Mouse (Mus musculus) frontal cortex, postnatal 36 days (tissue): Measurements from ENCODE around the gene Slc25a42.

Source experiments
- DNase-seq, 2 experiments: peaks; one replicate each; pipeline ENCODE4 v3.0.0; 2022; ENCODE audit warnings: low spot score in 2 of 2

The Slc25a42 gene

DNA sequence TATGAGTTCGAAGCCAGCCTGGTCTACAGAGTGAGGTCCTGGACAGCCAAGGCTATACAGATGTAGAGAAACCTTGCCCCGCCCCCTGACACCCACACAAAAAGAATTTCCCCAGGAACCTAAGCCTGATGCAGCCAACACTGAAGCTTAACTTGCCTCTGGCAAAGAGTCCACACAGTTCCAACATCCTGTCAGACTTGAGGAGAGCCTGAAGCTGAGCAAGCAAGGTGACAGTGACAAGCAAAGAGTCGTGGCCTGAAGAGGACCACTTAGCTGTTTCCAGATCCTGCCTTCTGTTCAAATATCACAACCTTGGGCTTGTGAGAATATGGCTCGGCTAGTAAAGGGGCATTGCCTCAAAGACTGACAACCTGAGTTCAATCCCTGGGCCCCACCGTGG lies 3.0 kb upstream of the Slc25a42 start:
- no peak for DNase-seq

DNA sequence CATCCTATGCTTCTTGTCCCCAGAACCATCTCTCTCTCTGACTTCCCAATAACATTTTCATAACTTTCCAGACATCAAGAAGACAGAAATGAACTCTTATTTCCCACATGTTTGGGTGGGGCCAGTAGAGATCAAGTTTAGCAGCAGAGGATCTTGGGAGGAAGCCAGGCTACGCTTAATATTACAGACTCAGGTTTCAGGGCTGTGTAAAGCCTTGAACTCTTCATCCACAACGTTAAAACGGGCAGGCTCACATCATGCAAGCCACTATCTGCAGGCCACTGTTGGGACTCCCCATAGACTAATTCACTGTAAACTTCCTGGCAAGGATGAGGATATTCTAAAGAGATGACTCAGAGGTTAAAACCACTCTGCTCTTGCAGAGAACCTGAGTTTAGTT lies 2.3 kb upstream of the Slc25a42 start:
- no peak for DNase-seq

DNA sequence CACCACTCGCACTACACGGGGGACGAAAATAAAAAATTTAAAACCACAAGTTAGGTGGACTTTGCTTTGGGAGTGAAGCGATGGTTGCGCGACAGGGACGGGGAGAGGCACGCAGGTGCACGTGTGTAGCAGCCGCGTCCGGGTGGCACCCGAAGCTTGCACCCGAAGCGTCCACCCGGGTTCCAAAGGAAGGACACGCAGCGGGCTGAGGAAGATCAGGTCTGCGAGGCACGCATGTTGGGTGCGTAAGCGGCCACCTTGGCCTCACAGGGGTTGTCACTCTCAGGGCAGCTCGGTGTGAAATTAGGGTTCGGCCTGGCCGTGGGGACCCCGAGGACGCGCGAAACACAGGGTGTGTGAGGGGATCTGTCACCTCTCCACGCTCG lies 386 bp downstream of the Slc25a42 start:
- peak in 1 of 2 experiments; percentile 47 for DNase-seq

DNA sequence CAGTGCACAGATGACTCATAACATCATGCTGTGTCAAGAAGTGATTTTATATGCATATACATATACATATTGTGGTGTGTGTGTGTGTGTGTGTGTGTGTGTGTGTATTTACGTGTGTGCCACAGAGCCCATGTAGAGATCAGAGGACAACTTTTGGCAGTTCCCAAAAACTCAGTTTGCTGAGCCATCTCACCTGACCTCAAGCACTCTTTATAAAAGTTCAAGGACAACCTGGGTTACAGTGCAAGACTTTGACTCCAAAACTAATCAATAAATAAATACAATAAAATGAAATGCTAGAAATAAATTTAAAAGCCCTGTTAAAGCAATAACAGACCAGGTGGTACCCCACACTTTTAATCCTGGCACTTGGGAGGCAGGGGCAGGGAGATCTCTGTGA lies 830 bp downstream of the Slc25a42 start:
- no peak for DNase-seq

DNA sequence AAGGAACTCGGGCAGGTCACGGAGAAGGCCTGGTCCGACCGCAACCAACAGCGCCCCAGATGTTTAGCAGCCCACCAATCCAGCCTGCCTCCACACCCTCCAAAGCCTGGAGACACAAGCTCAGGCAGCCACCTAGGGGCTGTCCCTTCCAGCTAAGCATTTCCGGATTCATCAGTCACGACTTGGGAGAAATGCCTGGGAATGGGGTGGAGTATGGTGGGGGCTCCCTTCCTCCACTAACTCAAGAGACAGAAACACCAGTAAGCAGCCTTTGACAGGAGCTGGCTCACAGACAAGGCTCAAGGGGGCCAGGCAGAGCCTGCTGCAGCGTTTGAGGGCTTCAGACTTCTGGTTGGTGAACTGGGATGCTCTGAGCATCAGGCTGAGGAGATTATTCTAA lies 1.6 kb downstream of the Slc25a42 start:
- DNase-seq = peak; percentile 49 to 59

DNA sequence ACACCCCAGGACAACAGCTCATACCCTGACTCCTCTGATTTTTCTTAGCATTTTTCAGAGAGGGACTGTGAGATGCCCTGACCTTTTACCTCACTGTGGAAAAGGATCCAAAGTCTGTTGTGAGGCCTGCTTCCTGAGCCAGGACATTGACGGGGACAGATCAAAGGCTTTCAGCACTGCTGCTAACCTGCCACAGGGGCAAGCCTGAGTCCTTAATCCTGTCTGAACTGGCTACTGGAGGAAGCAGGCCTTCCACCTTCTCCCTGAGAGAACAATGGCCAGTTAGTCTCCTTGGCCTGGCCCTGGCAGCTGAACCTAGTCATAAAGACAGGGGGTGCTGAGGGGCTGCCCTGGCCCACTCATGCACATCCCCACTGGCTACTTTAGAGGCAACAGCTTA lies 4.0 kb downstream of the Slc25a42 start:
- no peak for DNase-seq

DNA sequence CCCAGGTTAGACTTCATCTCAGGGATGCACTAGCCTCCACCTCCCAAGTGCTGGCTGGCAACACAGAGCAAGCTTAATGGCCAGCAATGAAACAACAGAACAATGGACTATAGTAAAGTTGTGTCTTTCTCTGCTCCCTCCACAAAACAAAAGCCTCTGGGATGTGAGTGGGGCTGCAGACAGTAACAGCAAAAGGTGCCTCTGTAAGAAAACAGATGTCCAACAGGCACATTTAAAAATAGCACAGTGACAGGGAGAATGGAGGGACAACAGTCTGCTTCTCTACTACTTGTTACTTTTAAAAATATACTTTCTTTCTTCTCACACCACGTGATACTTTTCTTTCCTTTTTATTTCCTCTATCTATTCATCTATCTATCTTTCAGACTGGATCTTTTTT lies 7.3 kb downstream of the Slc25a42 start:
- DNase-seq = no peak

DNA sequence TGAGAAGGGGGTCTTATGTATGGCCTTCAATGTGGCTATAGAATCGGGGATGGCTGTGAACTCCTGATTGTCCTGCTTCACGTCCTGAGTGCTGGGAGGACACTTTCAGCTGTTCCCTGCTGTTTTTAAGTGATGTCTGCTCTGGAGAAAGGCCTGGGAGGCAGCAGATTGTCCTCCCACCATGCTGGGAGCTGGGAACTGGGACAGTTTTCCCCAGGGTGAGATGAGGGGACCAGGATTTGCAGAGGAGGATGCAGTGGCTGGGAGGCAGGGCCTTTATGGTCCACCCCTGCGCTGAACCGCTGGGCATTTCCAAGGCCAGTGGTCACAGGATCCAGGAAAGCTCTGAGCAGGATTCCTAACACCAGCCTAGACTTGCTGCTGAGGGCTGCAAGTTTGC lies 9.0 kb downstream of the Slc25a42 start:
- DNase-seq = peak; percentile 28 to 38

DNA sequence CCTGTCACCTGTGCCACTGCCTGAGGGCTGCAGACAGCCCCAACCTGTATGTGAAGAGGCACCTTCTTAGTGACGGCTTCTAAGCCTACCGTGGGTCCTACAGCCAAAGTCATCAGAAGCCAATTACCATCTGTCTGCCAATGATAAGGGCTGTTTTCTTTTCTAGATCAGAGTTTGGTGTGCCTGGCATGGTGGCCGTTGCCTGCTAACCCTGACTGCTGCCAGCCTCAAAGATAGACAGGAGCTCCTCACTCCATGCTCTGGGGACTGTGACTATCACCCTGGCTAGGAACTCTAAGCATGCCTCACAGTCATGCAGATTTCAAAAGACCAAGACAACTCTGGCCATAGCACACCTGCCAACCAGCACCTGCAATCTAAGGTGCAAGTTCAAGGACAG lies 10.7 kb downstream of the Slc25a42 start:
- no peak for DNase-seq

DNA sequence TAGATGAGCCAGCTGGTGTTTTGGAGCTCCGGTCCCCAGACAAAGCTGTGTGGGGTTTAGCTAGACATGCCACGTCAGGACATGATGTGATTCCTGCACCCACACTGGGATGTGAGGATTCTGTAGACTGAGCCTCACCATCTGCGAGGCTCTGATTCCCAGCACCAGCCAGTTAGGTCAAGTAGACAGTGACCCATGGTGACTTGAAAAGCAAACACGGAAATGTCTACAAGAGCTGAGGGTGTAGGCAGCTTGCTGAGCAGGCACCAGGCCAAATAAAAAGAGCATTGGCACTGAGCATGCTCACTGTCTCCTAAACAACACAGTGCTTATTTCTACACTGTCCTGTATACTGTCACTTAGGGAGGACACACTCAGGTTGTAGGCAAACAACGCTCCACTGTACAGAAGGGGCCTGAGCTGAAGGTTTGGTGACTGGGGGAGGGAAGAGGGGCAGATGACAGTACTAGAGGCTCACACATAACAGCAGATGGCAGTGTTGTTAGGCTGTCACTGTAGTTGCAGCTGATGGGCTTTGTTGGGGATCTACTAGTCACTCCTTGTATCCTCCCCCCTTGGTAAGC lies 11.9 kb downstream of the Slc25a42 start:
- peak; percentile 52 to 58 for DNase-seq

DNA sequence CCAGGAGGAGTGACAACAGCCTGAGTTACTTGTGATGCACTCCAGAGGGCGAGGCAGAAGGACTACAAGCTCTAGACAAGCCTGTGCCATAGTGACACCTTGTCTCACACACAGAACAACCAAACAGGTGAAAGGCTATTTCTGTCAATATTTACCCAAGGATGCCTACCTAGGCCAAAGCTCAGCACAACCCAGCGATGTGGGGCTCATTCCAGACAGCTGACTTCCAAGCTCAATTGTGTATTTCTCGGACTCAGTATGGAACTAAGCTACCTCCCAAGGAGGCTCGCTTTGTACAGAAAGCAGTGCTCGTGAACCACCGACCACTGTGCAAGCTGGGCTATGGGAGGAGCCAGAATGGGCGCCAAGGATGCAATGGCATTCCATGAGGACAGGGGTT lies 14.5 kb downstream of the Slc25a42 start:
- DNase-seq = no peak

DNA sequence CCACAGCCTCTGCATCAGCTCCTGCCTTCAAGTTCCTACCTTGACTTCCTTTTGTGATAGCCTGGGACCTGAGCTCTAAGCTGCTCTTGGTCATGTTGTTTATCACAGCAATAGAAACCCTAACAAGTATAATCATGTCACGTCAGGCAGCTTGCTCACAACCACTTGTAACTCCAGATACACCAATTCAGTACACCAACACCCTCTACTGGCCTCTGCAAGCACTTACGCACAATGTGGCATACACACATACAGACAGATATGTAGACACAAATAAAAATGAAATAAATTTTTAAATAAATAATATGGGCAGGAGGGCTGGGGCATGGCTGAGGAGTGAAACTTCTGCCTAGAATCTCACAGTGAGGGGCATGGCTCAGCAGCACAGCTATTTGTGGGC lies 16.3 kb downstream of the Slc25a42 start:
- DNase-seq = no peak

DNA sequence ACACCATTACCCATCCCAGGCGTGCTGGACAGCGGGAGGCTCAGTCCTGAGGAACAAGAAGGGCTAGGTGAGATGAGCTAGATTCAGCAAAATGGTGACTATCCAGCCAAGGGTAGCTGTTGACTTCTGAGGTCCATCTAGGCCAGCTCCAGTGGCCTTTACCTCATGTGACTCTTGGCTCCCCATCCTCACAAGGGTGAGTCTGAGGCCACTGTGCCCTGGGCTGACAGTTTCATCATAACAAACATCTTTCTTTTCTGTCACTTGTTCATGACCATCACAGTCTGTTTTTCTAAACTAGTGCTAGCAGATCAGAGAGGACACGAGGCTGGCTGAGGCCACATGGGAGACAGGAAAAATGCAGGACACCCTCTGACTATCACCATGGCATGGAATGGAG lies 17.9 kb downstream of the Slc25a42 start:
- no peak for DNase-seq

DNA sequence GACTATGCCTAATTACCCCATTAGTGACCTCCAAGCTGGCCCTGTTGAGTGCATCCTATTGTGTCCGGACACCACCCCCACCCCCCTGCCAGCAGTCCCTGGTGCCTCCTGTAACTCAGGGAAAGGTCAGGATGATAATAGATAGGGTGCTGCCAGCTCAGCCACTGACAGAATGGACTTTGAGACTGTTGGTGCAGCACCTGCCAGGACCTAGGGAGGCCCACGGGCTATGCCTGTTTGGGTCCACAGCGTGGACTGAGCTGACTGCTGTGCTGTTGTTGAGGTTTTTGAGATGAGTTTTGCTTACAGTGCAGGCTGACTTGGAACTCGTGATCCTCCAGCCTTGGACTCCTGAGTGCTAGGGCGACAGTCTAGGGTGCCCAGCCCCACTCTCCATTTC lies 18.9 kb downstream of the Slc25a42 start:
- DNase-seq = no peak

DNA sequence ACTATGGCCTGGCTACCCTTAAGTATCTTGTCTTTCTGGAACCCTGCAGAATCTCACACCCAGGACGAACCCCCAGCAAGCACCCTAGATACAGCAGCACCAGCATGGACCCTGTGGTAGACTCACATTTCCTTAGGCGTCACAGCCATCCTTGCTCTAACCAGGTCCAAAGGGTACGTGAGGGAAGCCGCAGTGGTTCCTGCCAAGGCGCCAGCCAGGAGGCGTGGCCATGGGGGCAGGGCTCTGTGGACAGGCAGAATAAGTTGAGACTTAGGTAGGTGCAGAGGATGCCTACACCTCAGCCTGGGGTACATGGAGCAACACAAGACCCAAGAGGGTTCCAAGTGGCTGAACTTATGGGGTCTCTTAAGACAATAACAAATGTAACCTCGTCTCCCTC lies 23.4 kb downstream of the Slc25a42 start:
- no peak for DNase-seq

DNA sequence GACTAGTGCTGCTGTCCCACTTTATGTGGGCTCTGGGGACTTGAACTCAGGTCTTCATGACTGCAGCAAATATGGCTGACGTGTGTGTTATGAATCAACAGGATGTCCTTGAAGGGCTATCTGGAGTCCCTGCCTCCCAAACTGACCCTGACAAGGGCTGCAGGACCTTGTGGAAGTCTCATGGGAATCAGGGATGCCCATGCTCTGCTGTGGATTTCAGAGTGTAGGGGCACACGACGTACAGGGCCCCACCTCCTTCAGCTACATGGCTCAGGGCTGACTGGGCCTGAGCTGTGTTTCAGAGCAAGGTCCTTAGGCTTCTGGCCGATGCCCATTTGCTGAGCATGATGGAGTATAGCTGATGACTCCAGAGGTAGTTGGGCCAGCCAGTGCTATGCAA lies 28.9 kb downstream of the Slc25a42 start:
- DNase-seq = no peak

DNA sequence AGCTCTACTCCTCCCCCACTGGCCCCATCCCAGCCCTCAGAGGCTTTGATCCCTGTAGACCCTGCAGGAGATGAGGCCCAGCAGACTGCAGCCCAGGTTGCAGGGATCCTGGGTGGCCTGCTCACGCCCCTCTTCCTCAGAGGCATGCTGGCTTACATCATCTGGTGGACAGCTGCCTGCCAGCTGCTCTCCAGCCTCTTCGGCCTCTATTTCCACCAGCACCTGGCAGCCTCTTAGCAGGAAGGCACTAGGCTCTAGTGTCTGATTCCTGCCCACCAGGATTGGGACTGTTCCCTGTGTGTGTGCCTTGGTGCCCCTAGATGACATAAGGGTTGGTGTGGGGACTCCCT lies 30.2 kb downstream of the Slc25a42 start:
- no peak for DNase-seq

DNA sequence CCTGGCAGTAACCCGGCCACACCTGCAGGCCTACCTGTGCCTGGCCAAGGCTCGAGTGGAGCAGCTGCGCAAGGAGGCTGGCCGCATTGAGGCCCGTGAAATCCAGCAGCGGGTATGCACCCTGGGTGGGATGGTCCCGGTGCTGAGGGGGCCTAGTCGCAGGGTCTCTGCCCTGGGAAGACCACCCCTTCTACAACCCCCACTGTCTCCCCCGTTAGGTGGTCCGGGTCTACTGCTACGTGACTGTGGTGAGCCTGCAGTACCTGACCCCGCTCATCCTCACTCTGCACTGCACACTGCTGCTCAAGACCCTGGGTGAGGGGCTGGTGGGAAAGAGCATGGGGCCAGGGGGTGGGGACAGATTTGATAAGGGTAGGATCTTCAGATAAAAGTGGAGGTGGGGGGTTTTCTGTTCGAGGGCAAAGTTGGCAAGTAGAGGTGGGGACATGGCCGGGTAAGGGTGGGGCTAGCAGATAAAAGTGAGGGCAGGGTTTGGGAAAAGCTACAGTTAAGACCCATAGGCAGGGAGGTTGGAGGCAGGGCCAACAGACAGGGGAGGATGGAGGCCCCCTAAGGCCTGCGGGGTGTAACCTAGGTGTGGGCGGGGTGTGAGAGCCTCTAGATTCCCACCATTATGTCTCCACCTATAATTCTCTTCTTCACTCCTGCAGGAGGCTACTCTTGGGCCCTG lies 30.7 kb downstream of the Slc25a42 start:
- DNase-seq = no peak

DNA sequence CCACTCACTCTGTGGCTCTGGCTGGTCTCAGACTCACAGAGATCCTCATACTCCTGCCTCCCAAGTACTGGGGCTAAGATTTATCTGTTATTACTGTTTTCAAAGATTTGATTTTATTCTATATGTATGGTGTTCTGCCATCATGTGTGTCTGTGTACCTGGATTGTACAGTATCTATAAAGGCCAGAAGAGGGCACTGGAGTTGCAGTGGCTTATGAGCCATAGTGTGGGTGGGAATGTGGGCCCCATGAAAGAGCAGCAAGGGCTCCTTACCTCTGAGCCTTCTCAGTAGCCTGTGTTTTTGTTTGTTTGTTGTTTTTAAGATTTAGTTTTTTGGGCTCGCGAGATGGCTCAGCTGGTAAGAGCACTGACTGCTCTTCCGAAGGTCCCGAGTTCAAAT lies 33.0 kb downstream of the Slc25a42 start:
- DNase-seq = no peak

DNA sequence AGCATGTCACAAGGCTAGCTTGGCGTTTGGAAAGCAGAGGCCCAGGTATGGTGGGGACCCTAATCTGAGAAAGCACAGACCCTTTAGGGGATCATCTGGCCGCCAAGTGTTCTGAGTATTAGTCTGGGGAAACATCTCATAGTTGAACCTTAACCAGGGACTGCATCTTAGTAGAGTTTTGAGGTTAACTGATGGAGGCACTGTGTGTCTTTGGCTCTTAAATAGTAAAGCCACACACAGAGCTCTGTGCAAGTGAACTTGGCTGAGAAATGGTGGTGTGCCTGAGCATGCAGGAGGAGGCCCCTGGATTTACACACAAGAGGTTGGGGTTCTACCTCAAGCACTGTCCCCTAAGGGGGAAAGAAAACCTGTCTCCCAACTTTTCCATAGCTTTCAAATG lies 33.9 kb downstream of the Slc25a42 start:
- DNase-seq = no peak

DNA sequence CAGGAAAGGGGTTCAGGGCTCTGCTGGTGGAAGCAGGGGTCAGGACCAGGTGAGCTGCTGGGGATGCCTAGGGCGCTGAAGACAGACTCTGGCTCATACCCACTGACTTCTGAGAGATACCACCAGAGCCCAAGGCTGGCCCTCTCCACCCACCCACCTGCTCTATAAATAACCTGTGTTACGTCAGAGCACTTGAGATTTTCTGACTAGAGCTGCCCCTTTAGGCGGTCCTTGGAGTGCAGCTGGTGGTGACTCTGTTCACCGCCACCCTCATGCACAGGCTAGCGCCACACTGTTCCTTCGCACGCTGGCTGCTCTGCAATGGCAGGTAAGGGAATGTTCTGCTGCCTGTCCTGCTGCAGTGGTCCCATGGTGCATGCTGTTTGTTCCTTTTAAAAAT lies 38.0 kb downstream of the Slc25a42 start:
- peak; percentile 13 to 15 for DNase-seq

DNA sequence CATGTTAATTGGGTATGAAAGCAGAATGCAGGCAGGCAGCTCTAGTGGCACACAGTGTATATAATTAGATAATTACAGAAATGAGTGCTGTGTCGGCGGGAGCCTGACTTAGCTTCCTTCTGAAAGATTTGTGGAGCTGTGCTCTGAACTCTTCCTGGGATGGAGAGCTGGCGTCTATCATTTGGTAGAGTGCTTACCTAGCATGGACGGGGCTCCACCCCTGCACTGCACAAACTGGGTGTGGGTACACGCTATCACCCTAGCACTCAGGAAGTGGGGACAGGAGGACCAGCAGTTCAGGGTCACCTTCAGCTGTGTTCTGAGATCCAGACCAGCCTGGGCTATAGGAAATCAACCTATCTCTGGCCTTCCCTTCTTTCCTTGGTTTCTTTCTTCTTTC lies 38.8 kb downstream of the Slc25a42 start:
- DNase-seq = no peak

DNA sequence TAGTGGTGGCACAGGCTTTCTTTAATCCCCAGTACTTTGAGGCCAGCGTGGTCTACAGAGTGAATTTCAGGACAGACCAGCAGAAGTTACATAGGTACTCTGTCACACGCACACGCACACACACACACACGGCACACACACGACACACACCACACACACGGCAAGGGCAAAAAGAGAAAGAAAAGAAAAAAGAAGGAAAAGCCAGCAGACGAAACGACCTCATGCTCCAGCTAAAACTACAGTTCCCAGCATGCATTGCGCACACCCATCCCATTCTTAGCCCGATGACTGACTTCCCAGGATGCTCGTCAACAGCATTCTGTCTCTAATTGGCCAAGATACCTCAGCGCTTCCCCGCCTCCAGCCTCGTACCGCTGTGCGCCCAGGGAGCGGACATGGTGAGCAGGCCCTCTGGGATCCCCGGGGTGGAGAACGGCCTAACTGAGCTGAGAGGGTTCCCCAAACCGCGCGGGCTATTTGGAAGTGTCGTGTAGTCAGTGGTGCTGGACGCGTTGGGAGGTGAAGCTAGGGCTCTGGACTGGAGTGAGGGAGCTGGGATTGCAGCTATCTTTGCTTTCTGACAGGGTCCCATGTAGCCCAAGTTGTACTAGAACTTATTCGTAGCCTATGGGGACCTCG lies 39.9 kb downstream of the Slc25a42 start, which contains the start of gene Tmem161a:
Gene Tmem161a, plus strand, starts transcription at position 314 of the 639 bp plus-strand sequence.
- peak; percentile 88 to 95 for DNase-seq

DNA sequence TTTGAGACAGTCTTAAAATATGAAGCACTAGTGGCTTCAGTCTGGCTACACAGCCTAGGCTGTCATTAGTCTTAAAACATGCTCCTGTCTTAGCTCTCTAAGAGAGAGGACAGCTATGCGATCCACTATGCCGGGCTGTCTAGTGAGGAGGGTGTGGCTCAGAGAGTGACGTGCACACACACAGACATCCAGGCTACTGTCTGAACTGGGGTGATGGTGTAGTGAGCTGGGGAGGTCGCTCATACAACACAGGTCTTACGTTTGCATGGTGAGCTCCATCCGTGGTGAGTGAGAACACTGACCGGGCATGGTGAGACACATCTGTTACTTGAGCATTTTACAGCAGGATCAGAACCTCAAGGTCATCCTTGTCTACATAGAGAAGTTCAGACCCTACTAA lies 40.9 kb downstream of the Slc25a42 start:
- no peak for DNase-seq
